Mouse (Mus musculus) cortical plate, adult 2 months (tissue): ENCODE data around the gene Tmem165.

Experiments
- CTCF ChIP-seq: fragments of 200-500 bp; IDR thresholded peaks from 2 replicates; pipeline ENCODE4 v1.5.1; 2011; ENCODE audit warnings: mild to moderate bottlenecking, control low read depth, low read length; ENCODE audit not compliant: insufficient read depth; ENCODE audit errors: extremely low read depth
- POLR2A ChIP-seq: fragments of 200-500 bp; IDR thresholded peaks from 2 replicates; pipeline ENCODE4 v1.6.1; 2011; ENCODE audit warnings: mild to moderate bottlenecking, low read length, control low read depth; ENCODE audit not compliant: insufficient read depth; ENCODE audit errors: extremely low read depth

DNA sequence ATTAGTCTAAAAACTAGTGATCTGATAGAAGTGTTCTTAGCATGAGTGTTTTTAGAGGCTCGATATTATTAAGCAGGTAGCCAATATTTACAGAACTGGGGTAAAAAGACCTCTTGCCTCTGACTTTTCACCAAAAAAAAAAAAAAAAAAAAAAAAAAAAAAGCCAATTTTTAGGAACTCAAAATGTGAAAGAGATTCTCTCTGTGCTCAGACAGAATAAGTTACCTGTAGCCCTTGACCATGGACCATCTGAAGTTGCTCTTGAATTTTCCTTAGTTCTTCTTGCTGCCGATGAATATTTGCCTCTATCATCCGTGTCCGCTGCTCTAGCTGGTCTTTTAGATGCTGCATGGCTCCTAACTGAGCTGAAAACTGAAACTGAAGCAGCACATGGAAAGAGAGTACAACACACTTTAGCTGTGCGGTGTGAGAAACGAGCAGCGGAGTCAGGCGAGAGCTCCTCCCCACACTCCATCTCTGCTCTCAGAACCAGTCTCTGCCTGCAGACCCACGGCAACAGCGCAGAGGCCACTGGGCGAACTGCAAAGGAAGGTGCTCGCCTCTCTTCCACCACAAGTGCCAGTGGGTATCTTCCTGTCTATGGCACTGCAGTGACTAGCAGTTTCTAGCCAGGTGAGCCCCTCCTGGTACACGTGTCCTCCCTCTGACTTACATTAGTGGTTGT lies 47.6 kb downstream of the Tmem165 start:
- TF ChIP-seq CTCF = no peak
- TF ChIP-seq POLR2A = no peak
